Mouse (Mus musculus) neural tube, embryonic 15.5 days (tissue): ENCODE results near the gene March2. TPM values are rescaled to one million over a fixed set of nuclear protein-coding genes. Genes with fewer than 3 reads are reported as not detected.

Source experiments
- polyA plus RNA-seq: library from polyadenylated mRNA; unstranded; fragments of >200 nt; fragmentation: Nextera tagmentation; extraction: Ambion mirVana; gene quantifications from 2 replicates; pipeline ENCODE4 v1.2.1, GENCODE M21; 2015

The March2 gene
- polyA plus RNA-seq, 1 experiment from 2014 or later, result 77.4 TPM

Other genes with a start within 250 kb of the March2 start
- gene Adamts10, start 194.5 kb downstream of the March2 start, polyA plus RNA-seq, result 57.7 and 63.9 TPM in 2 replicates
- gene Myo1f, start 163.0 kb downstream of the March2 start, polyA plus RNA-seq, result 2.1 and 4.7 TPM in 2 replicates
- gene Zfp414, start 89.6 kb downstream of the March2 start, polyA plus RNA-seq, result 56.1 and 62.3 TPM in 2 replicates
- 0.61 TPM in 1 of 2 replicates, not detected in the other for gene Pram1, start 80.6 kb downstream of the March2 start, polyA plus RNA-seq
- 161 and 203 TPM in 2 replicates for gene Hnrnpm, start 31.8 kb downstream of the March2 start, polyA plus RNA-seq
- gene Rab11b, start 41.9 kb upstream of the March2 start, polyA plus RNA-seq, result 519 and 596 TPM in 2 replicates
- gene Angptl4, start 63.2 kb upstream of the March2 start, polyA plus RNA-seq, result 21.6 and 23.3 TPM in 2 replicates
- gene Kank3, start 91.8 kb upstream of the March2 start, polyA plus RNA-seq, result 46.7 and 48.5 TPM in 2 replicates
- 534 and 619 TPM in 2 replicates for gene Rps28, start 105.9 kb upstream of the March2 start, polyA plus RNA-seq
- 515 and 564 TPM in 2 replicates for gene Ndufa7, start 105.9 kb upstream of the March2 start, polyA plus RNA-seq
- gene Cd320, start 124.4 kb upstream of the March2 start, polyA plus RNA-seq, result 53.9 and 56.1 TPM in 2 replicates
- not detected in 2 replicates for gene Gm7029, start 155.2 kb upstream of the March2 start, polyA plus RNA-seq
- 2.0 and 3.5 TPM in 2 replicates for gene Kifc1, start 172.0 kb upstream of the March2 start, polyA plus RNA-seq
- gene Platr17, start 186.5 kb upstream of the March2 start, polyA plus RNA-seq, result 0.93 and 1.2 TPM in 2 replicates
- 50.7 and 58.5 TPM in 2 replicates for gene Daxx, start 190.7 kb upstream of the March2 start, polyA plus RNA-seq
- 35.3 and 51.3 TPM in 2 replicates for gene Tapbp, start 197.2 kb upstream of the March2 start, polyA plus RNA-seq
- gene Zbtb22, start 197.2 kb upstream of the March2 start, polyA plus RNA-seq, result 13.7 and 15.8 TPM in 2 replicates
- gene Rgl2, start 210.9 kb upstream of the March2 start, polyA plus RNA-seq, result 56.8 and 58.8 TPM in 2 replicates
- gene Pfdn6, start 221.7 kb upstream of the March2 start, polyA plus RNA-seq, result 173 and 183 TPM in 2 replicates
- 25.1 and 29.3 TPM in 2 replicates for gene Wdr46, start 222.0 kb upstream of the March2 start, polyA plus RNA-seq
- gene B3galt4, start 232.8 kb upstream of the March2 start, polyA plus RNA-seq, result 11.9 and 13.1 TPM in 2 replicates
- gene Vps52, start 237.1 kb upstream of the March2 start, polyA plus RNA-seq, result 72.3 and 75.7 TPM in 2 replicates
- gene Rps18, start 237.3 kb upstream of the March2 start, polyA plus RNA-seq, result 778 and 1,050 TPM in 2 replicates